Mouse (Mus musculus) embryo, embryonic 11.5 days (tissue): ENCODE data around the gene Dytn.

Experiments
- DNase-seq: peaks from one replicate; pipeline ENCODE4 v3.0.0-alpha.2; 2012; ENCODE audit warnings: low read depth, low spot score

Dytn gene

DNA sequence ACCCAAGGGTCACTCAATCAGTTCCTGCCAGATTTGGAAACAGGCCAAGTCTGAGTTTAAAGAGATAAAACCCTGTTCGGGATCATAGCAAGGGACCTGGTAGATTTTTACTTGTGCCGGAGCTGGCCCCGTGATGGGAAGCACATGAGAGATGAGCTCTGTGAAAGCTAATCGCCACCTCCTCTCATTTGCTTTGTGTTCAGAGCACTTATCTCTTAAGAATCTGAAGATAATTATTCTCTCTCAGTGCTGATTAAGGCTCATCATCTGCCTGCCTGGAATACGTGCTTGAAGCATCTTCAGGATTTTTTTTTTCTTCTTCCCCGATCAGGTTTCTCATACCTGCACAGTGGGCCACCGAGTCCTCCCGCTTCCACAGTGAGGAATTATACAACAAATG lies 107.6 kb downstream of the Dytn start:
- DNase-seq = no peak

DNA sequence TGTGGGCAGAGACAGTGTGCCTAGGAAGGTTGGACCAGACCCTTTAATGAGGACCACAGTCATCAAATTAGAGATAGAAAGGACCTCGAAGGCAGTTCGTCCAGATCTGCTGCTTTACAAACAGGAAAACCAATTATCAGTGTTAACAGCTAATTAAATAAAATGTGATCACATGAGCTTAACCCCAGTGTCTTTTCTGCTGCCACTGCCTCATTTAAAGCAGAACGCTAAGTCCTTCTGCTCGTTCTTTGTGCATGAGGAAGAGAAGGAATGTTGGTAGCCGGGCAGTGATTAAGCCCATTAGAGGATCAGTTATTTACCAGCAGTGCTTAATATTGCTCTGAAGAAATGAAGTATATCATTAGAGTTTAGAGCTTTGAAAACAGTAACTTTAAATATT lies 109.9 kb downstream of the Dytn start:
- no peak for DNase-seq

GRCm38 (mm10) chr1:63573864-63574611 lies 112.7 kb downstream of the Dytn start:
- no peak for DNase-seq

GRCm38 (mm10) chr1:63573432-63573831 lies 113.3 kb downstream of the Dytn start:
- peak; percentile 23 for DNase-seq
